Mouse (Mus musculus): ENCODE data around the gene Gpatch2.

- TF ChIP-seq GATA1 (IDR thresholded peaks at IDR 0.05; ENCODE audit: low read length) (no peak), TAL1 (IDR thresholded peaks at IDR 0.05; ENCODE audit: low read length) (no peak)
These were observed 17.8 kb downstream of the Gpatch2 start for GRCm38 (mm10) chr1:187232996-187233615.

All from erythroblast, embryonic 14.5 days (primary cell).